Mouse (Mus musculus) natural killer cell, adult 2 months (primary cell): ENCODE data around the gene Sdk1.

Source experiments
- DNase-seq, 2 experiments: peaks; one replicate each; pipeline ENCODE4 v3.0.0; 2022; ENCODE audit warnings: low spot score in 2 of 2

Sdk1 gene

DNA sequence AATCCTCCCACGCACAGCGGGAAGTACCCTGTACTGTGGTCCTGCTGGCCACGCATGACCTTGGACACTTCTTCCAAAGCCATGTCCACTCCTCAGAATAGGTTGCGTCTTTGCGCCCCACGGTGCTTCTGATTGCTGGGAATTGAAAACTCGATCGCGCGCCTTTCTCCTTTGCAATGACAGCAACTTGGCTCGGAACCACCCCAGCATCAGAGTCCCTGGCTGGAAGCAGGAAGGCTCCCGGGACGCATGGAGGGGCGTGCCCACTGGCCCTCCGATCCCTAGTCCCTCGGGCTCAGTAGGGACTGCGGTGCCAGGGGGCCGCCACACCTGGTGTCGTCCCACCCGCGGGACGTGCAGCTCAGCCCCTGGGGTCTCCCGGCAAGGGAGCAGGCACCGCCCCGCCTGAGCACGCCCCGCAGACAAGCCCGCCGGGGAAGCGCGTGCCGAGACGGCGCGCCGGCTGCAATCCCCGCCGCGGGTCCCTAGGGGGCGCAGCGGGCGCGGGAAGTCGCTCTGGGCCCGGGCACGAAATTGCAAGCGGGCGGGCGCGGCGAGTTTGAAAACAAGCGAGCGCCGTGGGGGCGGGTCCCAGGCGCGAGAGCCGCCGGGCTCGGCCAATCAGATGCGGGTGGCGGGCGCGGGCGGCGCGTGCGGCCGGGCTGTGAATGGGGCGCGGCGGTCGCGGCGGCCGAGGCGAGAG lies at the start of gene Sdk1:
Gene Sdk1, plus strand, starts transcription at position 650 of the 703 bp plus-strand sequence.
- peak; percentile 75 to 89 for DNase-seq

DNA sequence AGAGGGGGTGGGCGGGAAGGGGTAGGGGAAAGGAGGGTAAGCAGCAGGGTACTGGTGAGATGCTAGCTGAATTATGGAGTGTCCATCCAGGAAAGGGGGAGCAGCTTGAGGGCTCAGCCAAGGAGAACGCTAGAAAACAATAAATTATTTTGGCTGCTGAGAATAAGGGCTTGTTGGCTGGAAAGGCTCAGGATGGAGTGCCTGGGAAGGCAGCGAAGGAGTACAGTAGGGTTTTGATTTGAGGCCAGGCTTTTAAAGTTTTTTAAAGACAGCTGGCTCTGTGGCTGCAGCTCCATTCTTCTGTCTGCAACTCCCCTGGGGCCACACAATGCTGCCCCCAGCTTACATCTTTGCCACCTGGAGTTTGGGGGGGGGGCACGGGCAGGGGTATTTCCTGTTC lies 44.0 kb upstream of the Sdk1 start:
- DNase-seq, result no peak

DNA sequence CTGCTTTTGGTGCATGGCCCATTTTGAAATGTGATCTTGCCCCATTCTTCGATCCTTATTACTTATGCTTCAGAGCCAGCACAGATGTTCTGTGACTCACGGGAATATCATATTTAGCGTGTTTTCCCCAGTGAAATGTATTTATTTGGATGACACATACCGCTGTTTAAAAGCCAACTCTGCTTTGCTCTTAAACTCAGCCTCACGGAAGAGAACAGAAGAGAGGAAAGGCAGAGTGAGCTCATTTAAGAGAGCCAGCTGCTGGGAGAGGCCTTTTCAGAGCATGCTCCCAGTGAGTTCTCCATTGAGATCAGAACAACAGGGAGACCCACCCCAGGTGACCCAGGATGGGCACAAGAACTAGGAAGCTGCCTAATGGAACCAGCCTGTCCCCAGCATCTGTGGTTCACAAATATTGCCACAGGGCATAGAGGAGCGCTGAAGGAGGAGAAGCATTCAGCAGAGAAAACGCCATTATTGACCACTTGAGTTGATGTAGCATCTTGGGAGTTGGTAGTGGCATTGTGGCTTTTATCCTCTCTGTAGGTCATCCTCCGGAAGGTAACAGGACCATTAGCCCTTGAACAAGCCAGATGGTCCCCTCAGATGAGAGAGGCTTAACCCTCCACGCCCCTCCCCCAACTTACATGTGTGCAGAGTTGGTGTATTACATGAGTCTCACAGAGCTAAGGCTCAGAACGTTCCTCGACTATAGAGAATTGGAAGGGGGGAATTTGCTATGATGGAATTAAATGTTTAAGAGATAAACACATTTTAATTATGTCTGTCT lies 38.8 kb upstream of the Sdk1 start:
- no peak for DNase-seq

DNA sequence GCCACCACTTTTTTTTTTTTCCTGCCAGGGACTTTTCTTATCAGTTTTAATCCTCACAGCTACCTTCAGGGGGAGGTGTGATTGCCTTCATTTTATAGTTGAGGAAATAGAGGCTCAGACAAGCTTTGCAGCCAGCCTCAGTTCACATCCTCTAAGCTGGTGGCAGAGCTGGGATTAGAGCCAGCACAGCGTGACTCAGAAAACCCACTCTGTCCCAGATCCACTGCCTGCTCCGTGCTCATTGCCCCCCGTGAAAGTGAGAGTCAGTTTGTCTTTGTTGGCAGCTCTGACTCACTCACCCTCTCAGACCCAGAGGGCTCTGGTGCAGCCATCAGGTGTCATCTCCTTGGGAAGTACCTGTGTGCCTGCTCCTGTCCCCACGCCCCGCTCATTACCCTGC lies 34.2 kb upstream of the Sdk1 start:
- no peak for DNase-seq

DNA sequence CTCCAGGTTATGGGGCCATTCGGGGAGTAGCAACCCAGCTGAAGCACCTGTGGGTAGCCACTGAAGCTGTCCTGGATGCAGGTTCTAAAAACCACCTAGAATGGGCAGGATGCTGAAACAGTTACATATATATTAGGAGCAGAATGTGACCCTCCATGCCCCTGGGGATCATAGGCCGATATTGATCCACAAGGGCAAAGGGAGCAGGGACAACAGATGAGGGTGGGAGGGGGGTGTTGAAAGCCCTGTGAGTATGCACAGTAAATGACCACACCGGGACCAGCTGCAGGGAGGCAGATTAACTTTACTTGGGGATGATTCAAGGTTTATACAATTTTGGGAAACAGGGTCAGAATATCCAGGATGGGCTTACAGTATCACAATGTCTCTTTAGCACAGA lies 16.0 kb upstream of the Sdk1 start:
- DNase-seq, result no peak

DNA sequence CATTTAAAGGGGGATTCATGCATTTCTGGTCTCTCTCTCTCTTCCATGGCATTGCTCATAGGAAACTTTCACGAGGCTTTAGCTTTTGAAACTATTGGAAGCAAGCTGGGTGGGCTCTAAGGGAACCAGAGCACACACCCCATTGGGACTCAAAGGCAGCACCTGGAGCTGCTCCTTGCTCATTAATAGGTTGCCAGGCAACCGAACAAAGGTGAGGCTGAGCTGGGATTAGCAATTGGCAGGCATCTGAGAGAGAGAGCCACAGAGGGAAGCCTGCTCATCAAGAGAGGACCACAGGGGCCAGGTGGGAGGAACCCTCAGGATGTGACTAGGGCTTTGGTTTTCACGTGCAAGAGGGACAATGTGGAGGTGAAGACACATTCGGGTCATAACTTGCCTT lies 7.0 kb upstream of the Sdk1 start:
- DNase-seq, result no peak

DNA sequence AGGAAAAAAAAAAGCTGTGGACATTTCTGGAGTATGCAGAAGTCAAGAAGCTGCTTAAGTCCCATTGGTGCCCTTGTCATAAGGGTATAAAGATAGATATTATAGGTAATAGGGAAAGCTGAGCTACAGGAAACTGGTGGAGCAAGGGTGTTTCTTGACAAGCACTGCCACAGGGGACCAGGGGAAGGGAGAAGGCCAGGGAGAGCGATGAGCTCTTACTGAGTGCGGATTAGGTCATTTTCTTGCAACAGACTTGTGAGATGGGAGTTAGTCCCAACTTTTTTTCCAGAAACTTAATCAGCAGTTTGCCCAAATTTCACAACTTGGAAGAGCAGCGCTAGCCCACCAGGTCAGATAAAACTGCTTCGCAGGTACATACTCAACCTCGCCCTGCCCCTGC lies 1.9 kb upstream of the Sdk1 start:
- DNase-seq, result no peak

DNA sequence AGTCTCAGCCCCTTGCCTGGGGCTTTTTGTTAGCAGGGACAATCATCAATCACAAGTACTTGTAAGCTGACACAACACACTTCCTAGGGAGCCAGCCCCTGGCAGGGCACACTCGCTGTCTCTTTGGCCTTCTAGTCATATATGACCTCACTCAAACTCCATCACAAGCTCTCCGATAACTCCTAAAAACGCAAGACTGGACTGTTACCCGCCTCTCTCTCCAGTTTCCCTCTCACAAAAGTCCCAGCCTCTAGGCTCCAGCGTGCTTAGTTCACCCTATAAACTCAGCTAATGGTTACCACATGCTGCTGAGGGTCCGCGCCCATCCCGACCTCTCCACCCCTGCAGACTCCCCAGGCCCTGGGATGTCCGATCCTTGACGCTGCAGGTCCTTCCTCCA lies 849 bp upstream of the Sdk1 start:
- DNase-seq, result no peak

DNA sequence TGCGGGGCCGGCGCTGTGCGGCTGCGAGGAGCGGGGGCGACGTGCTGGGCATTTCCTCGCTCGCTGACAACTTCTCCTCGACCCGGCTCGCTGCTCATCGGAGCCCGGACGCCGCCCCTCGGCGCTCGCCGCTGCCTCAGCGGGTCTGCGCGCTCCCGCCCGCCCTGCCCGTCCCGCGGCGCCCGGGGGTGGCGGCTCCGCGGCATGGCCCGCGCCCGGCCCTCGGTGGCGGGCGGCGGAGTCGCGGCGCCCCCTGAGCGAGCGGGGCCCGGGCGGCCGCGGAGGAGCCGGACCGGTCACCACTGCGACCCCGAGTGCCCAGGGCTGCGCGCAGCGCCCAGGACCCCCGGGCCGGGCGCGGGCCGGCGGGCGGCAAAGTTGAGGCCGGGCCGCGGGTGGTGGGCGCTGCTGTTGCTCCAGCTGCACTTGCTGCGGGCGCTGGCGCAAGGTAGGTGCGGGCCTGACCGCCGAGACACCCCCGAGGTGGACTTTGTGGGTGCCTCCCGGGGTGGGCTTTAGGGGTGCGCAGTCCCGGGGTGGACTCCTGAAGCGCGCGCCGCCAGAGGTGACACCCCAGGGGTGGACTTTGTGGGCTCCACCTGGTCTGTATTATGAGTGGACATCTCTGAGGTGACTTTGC lies 475 bp downstream of the Sdk1 start:
- DNase-seq, result peak in 1 of 2 experiments; percentile 8

DNA sequence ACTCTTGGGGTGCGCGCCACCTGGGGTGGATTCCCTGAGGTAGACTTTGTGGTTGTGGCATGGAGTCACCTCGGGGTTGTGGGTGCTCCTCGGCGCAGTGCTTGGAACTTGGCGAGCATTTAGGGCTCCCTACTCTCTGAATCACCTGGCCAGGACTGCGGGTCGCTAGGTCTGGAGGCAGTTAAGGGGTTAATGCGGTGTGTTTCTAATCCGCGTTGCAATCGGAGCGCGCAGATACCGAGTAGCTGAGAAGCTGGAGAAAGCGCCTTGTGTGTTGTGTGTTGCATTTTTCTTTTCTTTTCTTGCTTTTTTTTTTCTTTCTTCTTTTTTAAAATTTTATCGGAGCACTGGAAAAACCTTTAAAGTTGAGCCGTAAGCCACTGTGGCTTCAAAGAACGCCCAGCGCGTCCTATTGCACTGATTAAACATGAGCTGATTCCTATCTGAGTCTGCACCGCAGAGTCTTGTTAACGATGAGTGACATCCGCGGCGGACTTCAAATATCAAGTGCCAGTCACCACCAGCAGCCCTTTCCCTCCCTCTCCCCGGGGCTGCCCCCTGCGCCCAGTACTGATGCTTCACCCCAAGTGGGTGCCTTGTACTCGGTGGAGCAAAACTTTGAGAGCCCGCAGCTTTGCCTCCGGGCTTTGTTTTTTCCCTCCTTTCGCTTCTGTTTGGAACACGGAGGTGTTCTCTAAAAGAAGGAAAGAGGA lies 2.1 kb downstream of the Sdk1 start:
- DNase-seq, result peak in 1 of 2 experiments; percentile 4

DNA sequence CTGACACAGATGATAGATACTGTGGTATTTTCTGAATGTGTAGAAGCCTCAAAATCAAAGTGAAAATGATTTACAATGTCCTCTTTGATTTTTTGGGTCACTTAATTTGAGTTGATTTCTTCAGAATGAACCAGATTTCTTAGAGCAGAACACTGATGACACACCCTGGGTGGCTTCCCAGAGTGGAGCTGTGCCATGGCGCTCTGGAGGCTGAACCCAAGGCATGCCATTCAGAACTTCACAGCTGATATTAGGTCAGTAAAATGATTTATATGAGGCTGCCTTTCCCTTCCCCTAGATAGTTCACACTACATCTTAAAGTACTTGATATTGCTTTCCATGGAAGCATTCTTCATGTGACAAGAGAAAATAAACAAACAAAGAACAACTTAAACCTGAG lies 23.0 kb downstream of the Sdk1 start:
- DNase-seq, result no peak

DNA sequence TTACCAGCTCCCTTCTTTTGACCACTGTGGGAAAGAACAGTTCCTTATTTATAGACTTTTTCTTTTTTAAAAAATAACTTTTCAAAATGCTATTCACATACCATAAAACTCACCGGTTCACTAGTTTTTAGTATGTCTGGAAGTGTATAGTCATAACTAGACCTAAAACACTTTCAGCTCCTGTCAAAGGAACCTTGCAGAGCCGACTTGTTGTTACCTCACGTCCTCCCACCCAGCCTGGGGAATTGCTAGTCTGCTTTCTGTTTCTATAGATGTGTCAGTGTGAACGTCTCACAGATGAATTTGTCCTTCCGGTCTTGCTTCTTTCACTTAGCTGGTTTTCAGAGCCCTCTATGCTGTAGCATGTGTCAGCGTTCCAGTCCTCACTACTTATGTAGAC lies 35.8 kb downstream of the Sdk1 start:
- DNase-seq, result no peak

DNA sequence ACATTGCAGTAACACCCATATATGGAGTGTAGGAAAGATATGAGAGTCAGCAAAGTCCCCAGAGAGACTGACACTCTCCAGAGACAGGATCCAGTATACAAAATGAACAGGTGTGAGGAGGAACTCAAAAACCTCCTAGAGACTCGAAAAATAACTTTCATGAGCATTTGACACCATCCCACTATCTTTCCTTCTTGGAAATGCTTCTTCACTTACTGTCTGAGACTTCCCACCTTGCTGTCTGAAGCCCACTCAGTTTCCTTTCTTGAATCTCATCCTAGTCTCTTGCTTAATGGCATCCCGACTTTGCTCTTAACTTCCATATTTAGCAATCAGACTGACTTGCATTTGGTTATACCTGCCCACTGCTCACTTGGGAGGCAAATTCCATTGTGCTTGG lies 40.5 kb downstream of the Sdk1 start:
- no peak for DNase-seq

DNA sequence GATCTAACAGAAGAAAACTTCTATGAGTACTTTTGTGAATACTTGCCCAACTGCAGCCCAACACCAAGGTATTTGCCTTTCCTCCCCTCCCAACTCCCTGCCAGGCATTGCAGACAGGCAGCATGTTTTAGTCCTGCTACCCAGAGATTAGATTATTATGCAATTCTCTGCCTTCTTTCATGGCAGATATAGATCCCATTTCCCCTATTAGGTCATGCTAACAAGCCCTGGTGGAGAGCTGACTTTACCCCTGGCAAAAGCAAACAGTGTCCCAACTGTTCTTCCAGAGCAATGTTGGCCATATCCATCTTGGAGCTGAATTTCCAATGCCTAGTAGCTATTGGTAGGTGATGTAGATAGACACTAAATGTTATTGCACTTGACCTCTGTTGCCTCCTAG lies 48.3 kb downstream of the Sdk1 start:
- no peak for DNase-seq

DNA sequence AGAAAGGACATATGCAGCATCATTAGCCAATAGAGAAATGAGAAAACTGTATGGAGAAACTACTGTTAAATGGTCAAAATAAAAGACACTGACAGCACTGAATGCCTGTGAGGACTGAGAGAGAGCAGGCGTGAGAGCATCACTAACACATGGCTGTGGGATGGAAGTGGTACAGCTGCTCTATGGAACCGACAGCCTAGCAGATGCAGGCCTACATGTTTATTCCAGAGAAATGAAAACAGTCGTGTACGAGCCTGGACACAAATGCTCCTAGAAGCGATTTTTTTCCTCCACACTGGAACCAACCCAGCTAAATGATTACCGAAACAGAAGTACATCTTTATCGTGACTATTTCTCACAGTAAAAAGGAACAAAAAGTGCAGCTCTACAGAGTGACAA lies 54.0 kb downstream of the Sdk1 start:
- DNase-seq, result no peak

DNA sequence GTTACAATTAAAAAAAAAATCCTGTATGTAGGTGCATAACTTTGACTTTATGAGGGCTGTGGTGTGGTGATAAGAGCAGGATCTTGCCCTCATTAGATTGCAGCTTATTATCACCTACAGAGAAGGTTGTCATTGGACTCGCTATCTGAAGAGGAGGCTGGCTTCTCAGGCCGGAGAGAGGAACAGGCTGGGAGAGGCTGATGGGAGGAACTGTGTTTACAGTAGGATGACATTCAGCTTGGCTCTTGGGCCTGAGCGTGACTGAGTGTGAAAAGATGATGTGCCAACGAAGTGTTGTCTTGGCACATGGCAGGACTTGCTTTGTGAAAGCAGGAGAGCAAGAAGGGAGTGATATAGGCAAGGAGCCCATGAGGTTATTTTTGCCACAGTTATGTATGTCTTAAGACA lies 61.0 kb downstream of the Sdk1 start:
- DNase-seq, result no peak

DNA sequence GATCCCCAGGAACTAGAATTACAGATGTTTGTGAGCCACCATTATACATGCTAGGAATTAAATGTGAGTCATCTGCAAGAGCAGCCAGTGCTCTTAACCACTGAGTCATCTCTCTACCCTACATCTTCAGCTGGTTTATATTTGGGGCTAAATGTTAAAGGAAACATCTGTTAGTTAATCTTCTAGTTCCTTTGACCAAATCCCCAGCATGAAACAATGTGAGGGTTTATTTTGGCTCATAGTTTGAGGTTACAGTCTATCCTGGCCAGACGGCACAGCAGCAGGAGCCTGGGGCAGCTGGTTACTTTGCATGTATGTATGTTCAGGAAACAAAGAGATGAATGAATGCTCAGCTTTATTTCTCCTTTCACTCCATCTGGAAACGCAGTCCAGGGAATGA lies 62.5 kb downstream of the Sdk1 start:
- no peak for DNase-seq

DNA sequence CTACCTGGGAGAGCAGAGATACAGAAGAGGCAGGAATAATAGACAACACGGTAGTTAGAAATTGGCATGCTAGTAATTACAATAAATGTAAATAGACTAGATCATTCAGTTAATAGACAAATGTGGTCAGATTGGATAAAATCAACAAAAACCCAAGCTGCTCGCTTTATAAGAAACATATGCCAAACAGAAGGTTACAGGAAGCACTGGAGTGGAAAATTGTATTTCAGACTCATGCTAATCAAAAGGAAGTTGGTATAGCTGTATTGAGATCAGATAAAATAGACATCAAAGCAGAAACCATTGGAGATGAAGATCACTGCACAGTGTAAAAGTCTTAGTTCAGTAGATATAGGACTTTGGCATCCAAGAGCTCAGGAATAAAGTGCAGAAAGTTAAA lies 63.4 kb downstream of the Sdk1 start:
- no peak for DNase-seq

DNA sequence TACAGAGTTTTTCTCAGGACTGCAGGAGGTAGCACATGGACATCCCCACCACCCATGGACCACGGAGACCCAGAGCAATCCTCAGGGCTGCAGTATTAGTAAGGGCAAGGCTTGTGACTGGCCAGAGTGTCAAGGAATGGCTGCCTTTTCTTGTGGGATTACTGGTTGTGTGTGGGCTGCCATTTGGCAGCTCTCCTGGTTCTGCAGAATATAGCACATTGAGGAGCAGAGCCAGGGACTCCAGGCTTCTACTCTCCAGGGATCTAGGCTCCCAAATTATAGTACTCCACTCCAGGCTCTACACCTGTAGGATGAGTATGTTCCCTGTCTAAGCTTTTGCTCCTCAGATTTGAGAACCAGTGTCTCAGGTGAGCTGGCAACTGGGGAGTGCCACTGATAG lies 69.4 kb downstream of the Sdk1 start:
- no peak for DNase-seq

DNA sequence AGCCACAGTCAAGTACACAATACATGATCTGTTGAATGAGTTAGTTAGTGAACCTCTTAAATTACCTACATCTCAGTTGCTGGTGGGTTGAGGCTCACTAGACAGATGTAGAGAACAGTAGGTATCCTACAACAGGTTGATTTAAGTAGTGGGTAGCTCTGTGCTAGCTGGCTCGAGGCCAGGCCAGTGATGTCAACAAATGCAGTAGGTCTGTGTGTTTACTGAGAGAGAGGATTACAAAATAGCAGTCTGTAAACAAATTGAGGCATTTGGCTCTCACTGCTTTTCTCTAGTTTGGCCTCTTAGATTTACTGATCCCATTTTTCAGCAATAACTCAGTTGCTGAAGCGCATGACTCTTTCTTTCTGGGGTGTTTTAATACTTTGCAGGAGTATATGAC lies 70.5 kb downstream of the Sdk1 start:
- no peak for DNase-seq

DNA sequence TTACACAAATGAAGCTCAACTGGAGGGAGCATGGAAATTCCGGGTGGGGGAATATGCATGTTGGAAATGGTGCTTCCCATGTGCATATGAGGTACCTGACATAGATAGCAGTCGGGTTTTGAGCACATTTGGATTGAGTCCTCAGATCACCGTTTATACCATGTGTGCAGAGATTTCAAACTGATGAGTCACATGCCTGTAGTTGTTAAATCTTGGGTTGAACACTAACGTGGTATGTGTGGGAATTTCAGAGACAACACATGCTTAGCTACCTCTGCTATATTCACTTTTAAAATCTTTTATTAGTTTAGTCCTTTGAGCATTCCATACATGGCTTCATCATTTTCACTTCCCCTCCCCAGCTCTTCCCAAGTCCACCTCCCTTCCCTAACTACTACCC lies 71.0 kb downstream of the Sdk1 start:
- DNase-seq, result no peak

DNA sequence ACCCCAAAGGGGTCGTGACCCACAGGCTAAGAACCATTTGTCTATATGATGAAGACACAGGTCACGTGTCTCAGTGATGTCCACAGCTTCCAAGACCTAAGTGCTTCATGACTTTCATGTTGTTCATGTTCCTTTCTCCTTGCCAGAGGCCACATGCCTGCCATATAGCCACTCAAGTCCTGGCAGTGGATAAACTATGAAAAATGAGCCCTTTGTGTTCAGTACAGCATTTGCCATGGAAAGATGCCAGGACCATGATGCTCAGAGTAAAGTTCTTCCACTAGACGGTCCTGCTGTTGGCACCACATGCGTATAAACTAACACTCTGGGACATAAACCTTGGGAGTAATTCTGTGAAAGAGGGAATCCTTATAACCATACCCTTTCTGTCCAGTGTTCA lies 75.8 kb downstream of the Sdk1 start:
- DNase-seq, result no peak
